Mouse (Mus musculus) neural tube, embryonic 11.5 days (tissue): ENCODE results near the gene A730009L09Rik. TPM values are rescaled to one million over a fixed set of nuclear protein-coding genes. Genes with fewer than 3 reads are reported as not detected.

Source experiments
- ATAC-seq: fragments of 200-750 bp; cut with Nextera tagmentation; 2 replicates; pipeline ENCODE4 v1.8.0; 2017; ENCODE audit warnings: moderate number of reproducible peaks, mild to moderate bottlenecking, moderate TSS enrichment, moderate library complexity; ENCODE audit not compliant: insufficient read depth, low FRiP score, low TSS enrichment
- DNase-seq: peaks from one replicate; pipeline ENCODE4 v3.0.0-alpha.2; 2015; ENCODE audit warnings: low spot score
- H3K27ac ChIP-seq: fragments of 300-500 bp; sonication (generic); 2 replicates; pipeline ENCODE4 v1.5.1; 2014; ENCODE audit warnings: low read depth, mild to moderate bottlenecking, low read length
- H3K27me3 ChIP-seq: fragments of 300-500 bp; sonication (generic); 2 replicates; pipeline ENCODE4 v1.6.1; 2014; ENCODE audit warnings: mild to moderate bottlenecking, low read length, mixed read lengths; ENCODE audit not compliant: control insufficient read depth, insufficient read depth
- H3K36me3 ChIP-seq: fragments of 300-500 bp; sonication (generic); 2 replicates; pipeline ENCODE4 v1.6.1; 2014; ENCODE audit warnings: mild to moderate bottlenecking, low read length, moderate library complexity, mixed read lengths; ENCODE audit not compliant: control insufficient read depth, insufficient read depth
- H3K4me1 ChIP-seq: fragments of 300-500 bp; sonication (generic); 2 replicates; pipeline ENCODE4 v1.6.1; 2014; ENCODE audit warnings: low read length, mixed read lengths; ENCODE audit not compliant: control insufficient read depth, insufficient read depth
- H3K4me2 ChIP-seq: fragments of 300-500 bp; sonication (generic); 2 replicates; pipeline ENCODE4 v1.6.1; 2014; ENCODE audit warnings: low read depth, mild to moderate bottlenecking, moderate library complexity
- H3K4me3 ChIP-seq: fragments of 300-500 bp; sonication (generic); 2 replicates; pipeline ENCODE4 v1.5.1; 2014; ENCODE audit warnings: low read depth, low read length
- H3K9ac ChIP-seq: fragments of 300-500 bp; sonication (generic); 2 replicates; pipeline ENCODE4 v1.6.1; 2014; ENCODE audit warnings: mild to moderate bottlenecking, low read length
- H3K9me3 ChIP-seq: fragments of 300-500 bp; sonication (generic); 2 replicates; pipeline ENCODE4 v1.6.1; 2016; ENCODE audit warnings: low read length; ENCODE audit not compliant: control insufficient read depth
- WGBS: fragments of 180-500 bp; shearing (Covaris S2); extraction: QIAGEN DNeasy Blood & Tissue Kit; methylation state at CpG from one replicate; pipeline ENCODE4 v1.1.7; 2014; 5-methylcytosine and 5-hydroxymethylcytosine counted together
- polyA plus RNA-seq: library from polyadenylated mRNA; unstranded; fragments of >200 nt; fragmentation: Nextera tagmentation; extraction: Ambion mirVana; gene quantifications from 2 replicates; pipeline ENCODE4 v1.2.1, GENCODE M21; 2014

Gene A730009L09Rik
- not detected in 2 replicates for polyA plus RNA-seq

GRCm38 (mm10) chr16:84514821-84515220 lies at the start of gene A730009L09Rik:
A730009L09Rik (plus strand) TSS chr16:84515121.
- no peaks in the 10 kb centered on the region for H3K36me3 ChIP-seq
- no peaks in the 10 kb centered on the region for H3K27me3 ChIP-seq
- H3K4me2 ChIP-seq = no peak within 1 kb of the TSS
- no peaks in the 10 kb centered on the region for H3K4me1 ChIP-seq
- 68% methylated on average over 8 of the region's 8 CpGs for WGBS
- no peak within 1 kb of the TSS for H3K4me3 ChIP-seq
- H3K9ac ChIP-seq = no peak within 1 kb of the TSS
- no peaks in the 10 kb centered on the region for H3K9me3 ChIP-seq
- no peak for DNase-seq
- H3K27ac ChIP-seq = no peak within 1 kb of the TSS
- ATAC-seq = no peak

GRCm38 (mm10) chr16:84465581-84466165 lies 49.2 kb upstream of the A730009L09Rik start:
- H3K9ac ChIP-seq = no peak overlapping the region
- DNase-seq (no peak), ATAC-seq (no peak)
- no peaks in the 10 kb centered on the region for H3K36me3 ChIP-seq
- no peak overlapping the region for H3K4me2 ChIP-seq
- no peaks in the 10 kb centered on the region for H3K9me3 ChIP-seq
- H3K27me3 ChIP-seq = no peaks in the 10 kb centered on the region
- no peak overlapping the region for H3K4me3 ChIP-seq
- no peaks in the 10 kb centered on the region for H3K4me1 ChIP-seq
- H3K27ac ChIP-seq = no peak overlapping the region
- WGBS = 93% methylated on average over 6 of the region's 6 CpGs

GRCm38 (mm10) chr16:84468898-84469297 lies 46.0 kb upstream of the A730009L09Rik start:
- no peak overlapping the region for H3K9ac ChIP-seq
- ATAC-seq (no peak), DNase-seq (no peak)

GRCm38 (mm10) chr16:84469994-84470393 lies 44.9 kb upstream of the A730009L09Rik start:
- 71% methylated on average over 1 of the region's 1 CpGs for WGBS
- H3K36me3 ChIP-seq = no peaks in the 10 kb centered on the region

More at GRCm38 (mm10) chr16:84468898-84469297, 46.0 kb upstream of the A730009L09Rik start:
- H3K9me3 ChIP-seq = no peaks in the 10 kb centered on the region
- H3K4me3 ChIP-seq = no peak overlapping the region
- H3K27me3 ChIP-seq = no peaks in the 10 kb centered on the region
- H3K4me2 ChIP-seq = no peak overlapping the region
- 20% methylated on average over 1 of the region's 1 CpGs for WGBS
- no peaks in the 10 kb centered on the region for H3K4me1 ChIP-seq
- H3K36me3 ChIP-seq = no peaks in the 10 kb centered on the region
- H3K27ac ChIP-seq = no peak overlapping the region

GRCm38 (mm10) chr16:84473406-84473805 lies 41.5 kb upstream of the A730009L09Rik start:
- no peak overlapping the region for H3K4me2 ChIP-seq

More at GRCm38 (mm10) chr16:84469994-84470393, 44.9 kb upstream of the A730009L09Rik start:
- Histone ChIP-seq H3K9ac (no peak overlapping the region), H3K4me3 (no peak overlapping the region), H3K4me2 (no peak overlapping the region), H3K27me3 (no peaks in the 10 kb centered on the region), H3K9me3 (no peaks in the 10 kb centered on the region), H3K4me1 (no peaks in the 10 kb centered on the region), H3K27ac (no peak overlapping the region)
- no peak for DNase-seq
- no peak for ATAC-seq

GRCm38 (mm10) chr16:84474712-84475111 lies 40.2 kb upstream of the A730009L09Rik start:
- DNase-seq = no peak
- no peaks in the 10 kb centered on the region for H3K27me3 ChIP-seq
- H3K4me1 ChIP-seq = no peaks in the 10 kb centered on the region
- WGBS = 84% methylated on average over 4 of the region's 4 CpGs
- no peaks in the 10 kb centered on the region for H3K36me3 ChIP-seq
- H3K4me2 ChIP-seq = no peak overlapping the region
- H3K4me3 ChIP-seq = no peak overlapping the region
- no peak overlapping the region for H3K9ac ChIP-seq
- no peak for ATAC-seq
- H3K9me3 ChIP-seq = no peaks in the 10 kb centered on the region
- no peak overlapping the region for H3K27ac ChIP-seq

More at GRCm38 (mm10) chr16:84473406-84473805, 41.5 kb upstream of the A730009L09Rik start:
- DNase-seq (no peak), ATAC-seq (no peak)
- Histone ChIP-seq H3K4me1 (no peaks in the 10 kb centered on the region), H3K9me3 (no peaks in the 10 kb centered on the region), H3K27me3 (no peaks in the 10 kb centered on the region), H3K36me3 (no peaks in the 10 kb centered on the region), H3K27ac (no peak overlapping the region), H3K9ac (no peak overlapping the region), H3K4me3 (no peak overlapping the region)
- WGBS = 85% methylated on average over 6 of the region's 6 CpGs

- H3K4me2 ChIP-seq = no peak overlapping the region
These were observed 38.0 kb upstream of the A730009L09Rik start for GRCm38 (mm10) chr16:84476948-84477347.

GRCm38 (mm10) chr16:84477528-84477927 lies 37.4 kb upstream of the A730009L09Rik start:
- DNase-seq (no peak), ATAC-seq (no peak)
- no peak overlapping the region for H3K4me2 ChIP-seq
- 75% methylated on average over 1 of the region's 1 CpGs for WGBS
- H3K27me3 ChIP-seq = no peaks in the 10 kb centered on the region
- no peak overlapping the region for H3K4me3 ChIP-seq
- no peaks in the 10 kb centered on the region for H3K4me1 ChIP-seq
- no peaks in the 10 kb centered on the region for H3K9me3 ChIP-seq
- H3K9ac ChIP-seq = no peak overlapping the region
- H3K36me3 ChIP-seq = no peaks in the 10 kb centered on the region
- H3K27ac ChIP-seq = no peak overlapping the region

More at GRCm38 (mm10) chr16:84476948-84477347, 38.0 kb upstream of the A730009L09Rik start:
- H3K9ac ChIP-seq = no peak overlapping the region
- H3K27ac ChIP-seq = no peak overlapping the region
- WGBS = 86% methylated on average over 5 of the region's 5 CpGs
- H3K36me3 ChIP-seq = no peaks in the 10 kb centered on the region
- ATAC-seq (no peak), DNase-seq (no peak)
- H3K27me3 ChIP-seq = no peaks in the 10 kb centered on the region
- H3K4me1 ChIP-seq = no peaks in the 10 kb centered on the region
- no peak overlapping the region for H3K4me3 ChIP-seq
- H3K9me3 ChIP-seq = no peaks in the 10 kb centered on the region

- Histone ChIP-seq H3K9ac (no peak overlapping the region), H3K36me3 (no peaks in the 10 kb centered on the region), H3K4me1 (no peaks in the 10 kb centered on the region), H3K27ac (no peak overlapping the region), H3K9me3 (no peaks in the 10 kb centered on the region), H3K4me2 (no peak overlapping the region), H3K27me3 (no peaks in the 10 kb centered on the region), H3K4me3 (no peak overlapping the region)
- WGBS = 82% methylated on average over 6 of the region's 6 CpGs
- ATAC-seq (no peak), DNase-seq (no peak)
These were observed 37.0 kb upstream of the A730009L09Rik start for GRCm38 (mm10) chr16:84477952-84478351.
